Mouse (Mus musculus) thymus, adult 18-20 months (tissue): ENCODE results near the gene Vsig2.

Source experiments
- DNase-seq, 2 experiments: peaks; one replicate each; pipeline ENCODE4 v3.0.0; 2022; ENCODE audit warnings: mixed read lengths in 2 of 2

Vsig2 gene

GRCm38 (mm10) chr9:37567454-37567853, 28.4 kb downstream of the Vsig2 start:
- DNase-seq: no peak

- no peak for DNase-seq
These were observed 29.0 kb downstream of the Vsig2 start for GRCm38 (mm10) chr9:37567892-37568604.

GRCm38 (mm10) chr9:37568605-37569214, 29.7 kb downstream of the Vsig2 start:
- no peak for DNase-seq

GRCm38 (mm10) chr9:37569231-37569835, 30.3 kb downstream of the Vsig2 start:
- no peak for DNase-seq

- no peak for DNase-seq
These were observed 33.3 kb downstream of the Vsig2 start for GRCm38 (mm10) chr9:37572204-37572876.

GRCm38 (mm10) chr9:37576436-37576930, 37.4 kb downstream of the Vsig2 start:
- DNase-seq: peak in 1 of 2 experiments; percentile 12

- DNase-seq: no peak
These were observed 44.5 kb downstream of the Vsig2 start for GRCm38 (mm10) chr9:37583594-37583993.

- no peak for DNase-seq
These were observed 47.7 kb downstream of the Vsig2 start for GRCm38 (mm10) chr9:37586718-37587117.

- DNase-seq: no peak
These were observed 51.3 kb downstream of the Vsig2 start for GRCm38 (mm10) chr9:37590381-37590780.

- no peak for DNase-seq
These were observed 53.0 kb downstream of the Vsig2 start for GRCm38 (mm10) chr9:37592025-37592424.

GRCm38 (mm10) chr9:37592633-37593032, 53.6 kb downstream of the Vsig2 start:
- DNase-seq: no peak

GRCm38 (mm10) chr9:37593690-37594089, 54.6 kb downstream of the Vsig2 start:
- DNase-seq: no peak
